Mouse (Mus musculus): ENCODE measurements around the gene Coq3. TPM values are rescaled to one million over a fixed set of nuclear protein-coding genes. Genes with fewer than 3 reads are reported as not detected.

Coq3 gene
- 17.4 and 20.0 TPM in 2 replicates for total RNA-seq (2021)
- long read RNA-seq, transcript Coq3-201 (7 exons, 2,651 nt), result major isoform, 32 of 44 reads
- long read RNA-seq, partial matches to known transcripts, result 11 of 44 reads
- long read RNA-seq, other reads (novel, unspliced or antisense), result 1 of 44 reads

GRCm38 (mm10) chr4:21879565-21880220 lies at the start of gene Coq3:
Gene Coq3 (plus strand): TSS chr4:21879673.
- DNase-seq, result peak; percentile 83

GRCm38 (mm10) chr4:21832844-21833243 lies 46.6 kb upstream of the Coq3 start:
- DNase-seq, result no peak

- DNase-seq, result peak; percentile 95
Measured at GRCm38 (mm10) chr4:21847481-21848286, 31.8 kb upstream of the Coq3 start, which contains the start of gene Pnisr. Gene Pnisr (plus strand): TSS chr4:21847583.

- peak; percentile 94 for DNase-seq
Measured at GRCm38 (mm10) chr4:21848287-21848630, 31.2 kb upstream of the Coq3 start.

- no peak for DNase-seq
Measured at GRCm38 (mm10) chr4:21857481-21857880, 22.0 kb upstream of the Coq3 start.

GRCm38 (mm10) chr4:21865226-21865625 lies 14.2 kb upstream of the Coq3 start:
- no peak for DNase-seq

GRCm38 (mm10) chr4:21878776-21879175 lies 697 bp upstream of the Coq3 start:
- no peak for DNase-seq

- DNase-seq, result no peak
Measured at GRCm38 (mm10) chr4:21882806-21883205, 3.3 kb downstream of the Coq3 start.

- no peak for DNase-seq
Measured at GRCm38 (mm10) chr4:21885831-21886230, 6.4 kb downstream of the Coq3 start.

GRCm38 (mm10) chr4:21930971-21931771 lies 51.7 kb downstream of the Coq3 start, which contains the start of gene Faxc:
Gene Faxc (plus strand): TSS chr4:21931329.
- peak; percentile 57 for DNase-seq

- no peak for DNase-seq
Measured at GRCm38 (mm10) chr4:21931772-21932630, 52.5 kb downstream of the Coq3 start.

GRCm38 (mm10) chr4:21935378-21935777 lies 55.9 kb downstream of the Coq3 start:
- DNase-seq, result no peak

GRCm38 (mm10) chr4:21936424-21936823 lies 57.0 kb downstream of the Coq3 start:
- no peak for DNase-seq

GRCm38 (mm10) chr4:21937890-21938289 lies 58.4 kb downstream of the Coq3 start:
- no peak for DNase-seq

- no peak for DNase-seq
Measured at GRCm38 (mm10) chr4:21944672-21945071, 65.2 kb downstream of the Coq3 start.

GRCm38 (mm10) chr4:21951444-21951843 lies 72.0 kb downstream of the Coq3 start:
- DNase-seq, result peak; percentile 17

GRCm38 (mm10) chr4:21952255-21952654 lies 72.8 kb downstream of the Coq3 start:
- no peak for DNase-seq

GRCm38 (mm10) chr4:21957570-21958321 lies 78.3 kb downstream of the Coq3 start:
- DNase-seq, result peak; percentile 67

Data from adrenal gland, postnatal 25 days (tissue).